Comparison of ENCODE assay signal across 7 mouse cellular contexts in the genomic region with DNA sequence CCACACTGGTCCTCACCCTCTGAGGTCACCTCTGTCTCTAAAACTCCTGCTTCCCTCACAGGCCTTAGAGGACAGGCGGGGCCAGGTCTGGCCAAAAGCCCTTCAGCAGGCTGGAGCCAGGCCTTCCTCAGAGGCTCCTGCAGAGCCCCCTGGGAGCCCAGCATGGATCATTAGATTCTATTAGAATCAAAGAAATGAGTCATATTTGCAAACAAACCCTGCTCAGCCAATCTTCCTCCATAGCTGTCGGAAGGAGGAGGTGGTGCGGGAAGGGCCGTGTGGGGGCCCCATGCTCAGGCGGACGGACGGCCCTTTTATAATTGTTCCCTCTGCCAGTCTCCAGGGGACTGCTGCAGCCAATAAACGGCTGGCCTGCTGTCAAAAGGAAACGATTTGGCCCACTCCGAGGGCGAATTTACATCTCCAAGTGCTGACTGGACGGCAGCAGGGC. TPM values are rescaled to one million over a fixed set of nuclear protein-coding genes. Genes with fewer than 3 reads are reported as not detected.
DNase-seq lines count a peak whose midpoint lies in the region; ATAC-seq lines count a peak whose summit lies in the region.

No protein-coding gene starts in this region.

- 18% methylated on average over 12 of the region's 12 CpGs for WGBS in embryonic facial prominence, embryonic 12.5 days

- no peaks in the 10 kb centered on the region for H3K9me3 ChIP-seq in embryonic facial prominence, embryonic 12.5 days

- H3K4me1 ChIP-seq in embryonic facial prominence, embryonic 12.5 days: peaks cover 26% of the 10 kb centered on the region

- H3K27ac ChIP-seq in embryonic facial prominence, embryonic 12.5 days: peak overlapping the region; percentile 83

- no peaks in the 10 kb centered on the region for H3K27me3 ChIP-seq in embryonic facial prominence, embryonic 12.5 days

- no peak overlapping the region for H3K4me2 ChIP-seq in embryonic facial prominence, embryonic 12.5 days (replicated peaks)

- H3K4me3 ChIP-seq in embryonic facial prominence, embryonic 12.5 days: no peak overlapping the region

- ATAC-seq in embryonic facial prominence, embryonic 12.5 days (ENCODE audit: insufficient number of reproducible peaks, insufficient read depth, low FRiP score, low TSS enrichment): peak; percentile 32; the same call in 1 of the 2 replicates

- H3K9ac ChIP-seq in embryonic facial prominence, embryonic 12.5 days: no peak overlapping the region

- H3K36me3 ChIP-seq in embryonic facial prominence, embryonic 12.5 days: peaks cover 48% of the 10 kb centered on the region

- DNase-seq in adrenal gland, postnatal 10 days: peak; percentile 84
- DNase-seq in heart, adult 8-10 months (ENCODE audit: low spot score): peak; percentile 92
- peak; percentile 82 for DNase-seq in kidney, adult 11 months
- DNase-seq in lung, adult 18-20 months: peak; percentile 78 to 80
- DNase-seq in ovary, adult 18-20 months (ENCODE audit: low spot score): peak; percentile 67
- no peak for DNase-seq in thymus, postnatal 36 days

RNA-seq across cellular contexts. Expression of gene Slc6a6, which starts 45.8 kb away (rescaled TPM):
- total RNA-seq in adrenal gland, postnatal 10 days (2021): 100 to 1,000 TPM; 175 to 205 TPM
- polyA plus RNA-seq in embryonic facial prominence, embryonic 12.5 days (2016; fragmentation: Nextera tagmentation; extraction: Ambion mirVana): 56.2 and 67.5 TPM in 2 replicates
- 100 to 1,000 TPM in 2 of 4 experiments, 10 to 100 TPM in 2; 91.8 to 114 (median 101) TPM for total RNA-seq in heart, adult 8-10 months (2022)

Comparison
In these comparisons a context has a peak if more than half of its experiments do, and no peak if none do; other contexts are left out.
1. DNase-seq: peak in adrenal gland, postnatal 10 days (single experiment), heart, adult 8-10 months (single experiment), kidney, adult 11 months (single experiment), lung, adult 18-20 months (2 of 2) and ovary, adult 18-20 months (single experiment); none in thymus, postnatal 36 days (0 of 2).